Mouse (Mus musculus): ENCODE results near the gene Ptchd3. TPM values are rescaled to one million over a fixed set of nuclear protein-coding genes. Genes with fewer than 3 reads are reported as not detected.

The Ptchd3 gene
- total RNA-seq, 1 experiment from 2014 or later: not detected

- peak; percentile 98 for ATAC-seq (replicated peaks in 1 of 2; ENCODE audit: insufficient read depth in 1 of 2, low FRiP score in 2 of 2, low TSS enrichment in 1 of 2, low read depth in 1 of 2, poor library complexity in 2 of 2, severe bottlenecking in 2 of 2)
Measured at GRCm38 (mm10) chr11:121847790-121848299, 17.8 kb downstream of the Ptchd3 start.

Other genes with a start within 250 kb of the Ptchd3 start
- 14.2 and 24.0 TPM in 2 replicates for gene B3gntl1, start 157.1 kb upstream of the Ptchd3 start, total RNA-seq (2017)
- 9.2 and 12.2 TPM in 2 replicates for gene Metrnl, start 128.7 kb upstream of the Ptchd3 start, total RNA-seq (2017)